Mouse (Mus musculus): Measurements from ENCODE around the gene Mob3b.

- no peak for TF ChIP-seq CTCF (IDR thresholded peaks at IDR 0.05; ENCODE audit: low read depth, low read length)
- no peak for TF ChIP-seq EP300 (IDR thresholded peaks at IDR 0.05; ENCODE audit: insufficient read depth, low read depth, low read length)
Measured at GRCm38 (mm10) chr4:35130411-35130948, 26.8 kb downstream of the Mob3b start.

Data from ES-Bruce4 (cell line).